Mouse (Mus musculus) CH12.LX (cell line): ENCODE measurements around the gene Cldn12. TPM values are rescaled to one million over a fixed set of nuclear protein-coding genes. Genes with fewer than 3 reads are reported as not detected.

ENCODE experiments used
- DNase-seq: peaks from one replicate; pipeline ENCODE4 v3.0.0-alpha.2; 2013; ENCODE audit errors: extremely low read depth
- H3K27ac ChIP-seq: 2 replicates; pipeline ENCODE4 v1.5.1; 2012; ENCODE audit warnings: low read depth, mild to moderate bottlenecking, control low read depth, moderate library complexity; ENCODE audit not compliant: insufficient read depth
- H3K27me3 ChIP-seq: replicated peaks from 2 replicates; pipeline ENCODE3; 2012; ENCODE audit warnings: inconsistent platforms
- H3K36me3 ChIP-seq, 2 experiments: replicated peaks in 1 of 2; 2 replicates each; pipeline versions ENCODE3 to v1.6.1; 2012; ENCODE audit warnings: inconsistent platforms in 1 of 2, low read length in 1 of 2, mild to moderate bottlenecking in 1 of 2, mixed read lengths in 1 of 2, moderate library complexity in 1 of 2; ENCODE audit not compliant: control insufficient read depth in 1 of 2, insufficient read depth in 1 of 2
- H3K4me1 ChIP-seq, 2 experiments: 2 replicates each; pipeline ENCODE4 v1.6.1; 2012; ENCODE audit warnings: inconsistent platforms in 1 of 2, moderate library complexity in 1 of 2; ENCODE audit not compliant: insufficient read depth in 2 of 2, control insufficient read depth in 1 of 2
- H3K4me2 ChIP-seq: 2 replicates; pipeline ENCODE4 v1.6.1; 2012; ENCODE audit warnings: low read depth, mild to moderate bottlenecking, control low read depth; ENCODE audit not compliant: poor library complexity, insufficient read depth, severe bottlenecking
- H3K4me3 ChIP-seq, 3 experiments: fragments of 150-350 bp in 1 of 3; sonication (generic) in 1 of 3; replicated peaks in 1 of 3; 2 replicates each; pipeline versions ENCODE3 to v1.5.1; 2011 to 2012; ENCODE audit warnings: low read depth in 2 of 3, low read length in 2 of 3, mild to moderate bottlenecking in 2 of 3, moderate library complexity in 2 of 3, control low read depth in 1 of 3, improper control_type of control experiment in 1 of 3, inconsistent platforms in 1 of 3, mixed read lengths in 1 of 3; ENCODE audit not compliant: poor library complexity in 1 of 3
- H3K79me2 ChIP-seq: replicated peaks from 2 replicates; pipeline ENCODE4 v1.6.1; 2012; ENCODE audit warnings: mild to moderate bottlenecking, moderate library complexity; ENCODE audit not compliant: control insufficient read depth, poor library complexity, insufficient read depth, severe bottlenecking; ENCODE audit errors: extremely low read depth
- H3K9ac ChIP-seq: 2 replicates; pipeline ENCODE4 v1.6.1; 2012; ENCODE audit warnings: low read depth, mild to moderate bottlenecking, control low read depth, moderate library complexity; ENCODE audit not compliant: insufficient read depth
- H3K9me3 ChIP-seq: replicated peaks from 2 replicates; pipeline ENCODE3; 2012; ENCODE audit warnings: low read length, inconsistent platforms, mixed read lengths
- BHLHE40 ChIP-seq: IDR thresholded peaks from 2 replicates; pipeline ENCODE4 v1.6.1; 2011; ENCODE audit warnings: mild to moderate bottlenecking, low read depth, low read length, improper control_type of control experiment
- CHD1 ChIP-seq: IDR thresholded peaks from 2 replicates; pipeline ENCODE4 v1.6.1; 2012; ENCODE audit warnings: low read depth, low read length, improper control_type of control experiment, inconsistent platforms
- CHD2 ChIP-seq: IDR thresholded peaks from 2 replicates; pipeline ENCODE4 v1.6.1; 2011; ENCODE audit warnings: low read length, improper control_type of control experiment
- CTCF ChIP-seq, 2 experiments: IDR thresholded peaks in 1 of 2; conservative IDR thresholded peaks in 1 of 2; 2 replicates each; pipeline ENCODE4 v1.5.1; 2011 to 2012; ENCODE audit warnings: low read depth in 2 of 2, low read length in 2 of 2, improper control_type of control experiment in 1 of 2, inconsistent platforms in 1 of 2, mild to moderate bottlenecking in 1 of 2, moderate library complexity in 1 of 2
- ELF1 ChIP-seq: IDR thresholded peaks from 2 replicates; pipeline ENCODE4 v1.6.1; 2014; ENCODE audit warnings: low read depth, mild to moderate bottlenecking, inconsistent platforms, low read length, improper control_type of control experiment
- EP300 ChIP-seq: IDR thresholded peaks from 2 replicates; pipeline ENCODE4 v1.6.1; 2011; ENCODE audit warnings: low read length, improper control_type of control experiment
- ETS1 ChIP-seq: conservative IDR thresholded peaks from 2 replicates; pipeline ENCODE4 v1.6.1; 2012; ENCODE audit warnings: low read depth, mild to moderate bottlenecking, inconsistent platforms, low read length, improper control_type of control experiment, moderate library complexity
- JUND ChIP-seq: conservative IDR thresholded peaks from 2 replicates; pipeline ENCODE4 v1.6.1; 2011; ENCODE audit warnings: low read depth, low read length, improper control_type of control experiment
- MAX ChIP-seq: IDR thresholded peaks from 2 replicates; pipeline ENCODE4 v1.6.1; 2011; ENCODE audit warnings: low read length, improper control_type of control experiment
- MAZ ChIP-seq: IDR thresholded peaks from 2 replicates; pipeline ENCODE4 v1.6.1; 2012; ENCODE audit warnings: low read depth, mild to moderate bottlenecking, inconsistent platforms, low read length, improper control_type of control experiment, moderate library complexity
- MEF2A ChIP-seq: IDR thresholded peaks from 2 replicates; pipeline ENCODE4 v1.6.1; 2014; ENCODE audit warnings: low read depth, mild to moderate bottlenecking, inconsistent platforms, low read length, improper control_type of control experiment, borderline replicate concordance
- NELFE ChIP-seq: IDR thresholded peaks from 2 replicates; pipeline ENCODE4 v1.6.1; 2011; ENCODE audit warnings: low read depth, low read length, improper control_type of control experiment
- RAD21 ChIP-seq: IDR thresholded peaks from 2 replicates; pipeline ENCODE4 v1.6.1; 2011; ENCODE audit warnings: low read depth, mild to moderate bottlenecking, low read length, improper control_type of control experiment, moderate library complexity
- UBTF ChIP-seq: IDR thresholded peaks from 2 replicates; pipeline ENCODE4 v1.6.1; 2012; ENCODE audit warnings: low read depth, mild to moderate bottlenecking, inconsistent platforms, low read length, improper control_type of control experiment, moderate library complexity
- ZMIZ1 ChIP-seq: IDR thresholded peaks from 2 replicates; pipeline ENCODE4 v1.6.1; 2012; ENCODE audit warnings: low read depth, mild to moderate bottlenecking, inconsistent platforms, low read length, improper control_type of control experiment
- ZNF384 ChIP-seq: IDR thresholded peaks from 2 replicates; pipeline ENCODE4 v1.6.1; 2012; ENCODE audit warnings: low read depth, low read length, improper control_type of control experiment, inconsistent platforms
- dilution Hi-C: fragments of 300-500 bp; cut with MboI; formaldehyde crosslinking; loops from 2 replicates; pipeline ENCODE4 v1.14.3; 2020; ENCODE audit warnings: low sequenced_read_pairs; ENCODE audit not compliant: extremely low pct_unique_long_range_greater_than_20kb, extremely low pct_ligation_motif_present
- in situ Hi-C: fragments of 300-500 bp; cut with MboI; formaldehyde crosslinking; loops from 3 replicates; pipeline ENCODE4 v1.14.3; 2019; ENCODE audit warnings: low sequenced_read_pairs, low pct_ligation_motif_present, low pct_unique_long_range_greater_than_20kb, mixed read lengths
- polyA plus RNA-seq: library from polyadenylated mRNA; unstranded; fragments of >175 nt; gene quantifications from 2 replicates; pipeline ENCODE4 v1.2.1, GENCODE M21; 2012; ENCODE audit warnings: low read depth; ENCODE audit not compliant: insufficient read length
- total RNA-seq, 2 experiments: library from RNA; depleted of rRNA; stranded (reverse); fragments of 300-350 nt in 1 of 2; fragments of >200 nt in 1 of 2; gene quantifications; 2 replicates each; pipeline ENCODE4 v1.2.3; 2012 to 2014

The Cldn12 gene
- total and polyA plus RNA-seq, 3 experiments: 11.8 to 24.1 (median 23.5) TPM

- TF ChIP-seq MAZ (no peak), BHLHE40 (peak; percentile 72), ELF1 (no peak), JUND (no peak)
- in situ Hi-C loops: no loop called here
These were observed 47.7 kb upstream of the Cldn12 start for GRCm38 (mm10) chr5:5562435-5562834.

GRCm38 (mm10) chr5:5561041-5561706 is 46.4 kb upstream of the Cldn12 start:
- Histone ChIP-seq H3K4me1 (peaks cover 0 to 9% of the 10 kb centered on the region in 2 experiments; a peak in 2 of 4 replicates), H3K4me3 (no peak overlapping the region), H3K27ac (no peak overlapping the region), H3K79me2 (no peaks in the 10 kb centered on the region), H3K27me3 (no peaks in the 10 kb centered on the region), H3K9ac (no peak overlapping the region), H3K9me3 (no peaks in the 10 kb centered on the region), H3K36me3 (no peaks in the 10 kb centered on the region), H3K4me2 (no peak overlapping the region)
- dilution Hi-C loops: no loop called here
- in situ Hi-C loops: no loop called here
- DNase-seq: peak; percentile 9
- TF ChIP-seq RAD21 (peak; percentile 17), CTCF (conservative IDR thresholded peaks at IDR 0.05 in 1 of 2, IDR thresholded peaks at IDR 0.05 in 1 of 2; ENCODE audit: low read depth in 2 of 2, low read length in 2 of 2) (peak in 1 of 2 experiments; percentile 45; a peak in 2 of 4 replicates), CHD1 (no peak)

More at GRCm38 (mm10) chr5:5562435-5562834, 47.7 kb upstream of the Cldn12 start:
- no peak overlapping the region for H3K9ac ChIP-seq
- dilution Hi-C loops: no loop called here
- H3K27me3 ChIP-seq: no peaks in the 10 kb centered on the region
- no peaks in the 10 kb centered on the region for H3K9me3 ChIP-seq
- H3K36me3 ChIP-seq: no peaks in the 10 kb centered on the region
- H3K4me1 ChIP-seq: peaks cover 0 to 9% of the 10 kb centered on the region in 2 experiments; a peak in 2 of 4 replicates
- no peak overlapping the region for H3K27ac ChIP-seq
- H3K4me2 ChIP-seq: no peak overlapping the region
- no peaks in the 10 kb centered on the region for H3K79me2 ChIP-seq
- peak; percentile 5 for DNase-seq
- no peak overlapping the region for H3K4me3 ChIP-seq

- no peak overlapping the region for H3K27ac ChIP-seq
- dilution Hi-C loops (no loop called here), in situ Hi-C loops (no loop called here)
- no peaks in the 10 kb centered on the region for H3K36me3 ChIP-seq
- H3K27me3 ChIP-seq: no peaks in the 10 kb centered on the region
- H3K79me2 ChIP-seq: no peaks in the 10 kb centered on the region
- no peak overlapping the region for H3K4me3 ChIP-seq
- peaks cover 0 to 9% of the 10 kb centered on the region in 2 experiments; a peak in 2 of 4 replicates for H3K4me1 ChIP-seq
- H3K9me3 ChIP-seq: no peaks in the 10 kb centered on the region
- no peak for TF ChIP-seq ETS1
- TF ChIP-seq MEF2A: no peak
- no peak for TF ChIP-seq EP300
- no peak for TF ChIP-seq UBTF
- no peak for TF ChIP-seq MAX
- no peak for TF ChIP-seq CHD2
- TF ChIP-seq ZNF384: no peak
- TF ChIP-seq NELFE: no peak
- no peak for TF ChIP-seq CHD1
- TF ChIP-seq ZMIZ1: no peak
- no peak for DNase-seq
- no peak overlapping the region for H3K9ac ChIP-seq
- no peak overlapping the region for H3K4me2 ChIP-seq
These were observed 45.0 kb upstream of the Cldn12 start for GRCm38 (mm10) chr5:5559798-5560197.
